Mouse (Mus musculus): ENCODE data around the gene Opn4.

DNA sequence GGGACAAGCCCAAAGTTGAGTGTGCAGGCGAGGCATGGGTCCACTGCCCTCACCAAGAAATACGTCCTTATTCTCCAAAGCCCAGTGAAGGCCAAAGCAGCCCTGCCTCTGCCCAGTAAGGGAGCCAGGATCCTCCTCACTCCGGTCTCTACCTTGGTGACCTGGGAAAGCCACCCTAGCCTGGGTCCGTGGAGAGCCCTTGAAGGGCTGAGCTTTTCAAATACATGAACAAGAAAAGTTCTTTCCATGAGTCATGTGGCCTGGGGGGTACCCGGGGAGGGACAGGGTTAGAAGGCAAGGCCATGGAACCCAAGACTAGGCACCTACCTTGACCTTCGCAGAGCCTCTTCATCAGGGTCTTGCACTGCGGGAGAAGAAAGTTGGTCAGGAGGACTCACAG lies 33.4 kb downstream of the Opn4 start:
- no peak for TF ChIP-seq CTCF (IDR thresholded peaks at IDR 0.05; ENCODE audit: extremely low read depth, insufficient read depth, low read length)
- TF ChIP-seq POLR2A (IDR thresholded peaks at IDR 0.05; ENCODE audit: extremely low read depth, insufficient read depth, low read length) = no peak

Measured in cortical plate, adult 2 months (tissue).